Mouse (Mus musculus): ENCODE results near the gene Prss12. TPM values are rescaled to one million over a fixed set of nuclear protein-coding genes. Genes with fewer than 3 reads are reported as not detected.

Gene Prss12
- polyA plus RNA-seq, 1 experiment from 2014 or later: 5.9 TPM

- H3K36me3 ChIP-seq (ENCODE audit: control insufficient read depth, insufficient read depth): no peaks in the 10 kb centered on the region
- no peak overlapping the region for H3K4me3 ChIP-seq (ENCODE audit: low read depth, low read length)
- H3K4me2 ChIP-seq (replicated peaks; ENCODE audit: low read depth): no peak overlapping the region
- no peak for ATAC-seq
- no peaks in the 10 kb centered on the region for H3K4me1 ChIP-seq (replicated peaks; ENCODE audit: control insufficient read depth, insufficient read depth, low read length)
- no peaks in the 10 kb centered on the region for H3K9me3 ChIP-seq (ENCODE audit: control insufficient read depth)
- H3K27me3 ChIP-seq (replicated peaks; ENCODE audit: control insufficient read depth, insufficient read depth, low read length): no peaks in the 10 kb centered on the region
- 79% methylated on average over 1 of the region's 1 CpGs for WGBS
- no peak overlapping the region for H3K9ac ChIP-seq (ENCODE audit: low read depth, low read length)
- no peak for TF ChIP-seq CTCF (IDR thresholded peaks at IDR 0.05; ENCODE audit: low read depth)
- H3K27ac ChIP-seq (ENCODE audit: low read depth, low read length): no peak overlapping the region
These were observed 90.6 kb downstream of the Prss12 start for GRCm38 (mm10) chr3:123537279-123537678.

GRCm38 (mm10) chr3:123543585-123544304 is 97.0 kb downstream of the Prss12 start:
- Histone ChIP-seq H3K9me3 (ENCODE audit: control insufficient read depth) (no peaks in the 10 kb centered on the region), H3K27ac (ENCODE audit: low read depth, low read length) (no peak overlapping the region), H3K9ac (ENCODE audit: low read depth, low read length) (no peak overlapping the region), H3K4me1 (replicated peaks; ENCODE audit: control insufficient read depth, insufficient read depth, low read length) (no peaks in the 10 kb centered on the region), H3K27me3 (replicated peaks; ENCODE audit: control insufficient read depth, insufficient read depth, low read length) (no peaks in the 10 kb centered on the region), H3K36me3 (ENCODE audit: control insufficient read depth, insufficient read depth) (no peaks in the 10 kb centered on the region), H3K4me2 (replicated peaks; ENCODE audit: low read depth) (no peak overlapping the region), H3K4me3 (ENCODE audit: low read depth, low read length) (no peak overlapping the region)
- no peak for TF ChIP-seq CTCF (IDR thresholded peaks at IDR 0.05; ENCODE audit: low read depth)
- whole genome bisulfite sequencing: 73% methylated on average over 6 of the region's 6 CpGs
- no peak for ATAC-seq

GRCm38 (mm10) chr3:123550487-123550886 is 103.8 kb downstream of the Prss12 start:
- TF ChIP-seq CTCF (IDR thresholded peaks at IDR 0.05; ENCODE audit: low read depth): no peak
- ATAC-seq: no peak
- no peaks in the 10 kb centered on the region for H3K36me3 ChIP-seq (ENCODE audit: control insufficient read depth, insufficient read depth)
- 83% methylated on average over 3 of the region's 3 CpGs for WGBS
- no peak overlapping the region for H3K27ac ChIP-seq (ENCODE audit: low read depth, low read length)
- no peak overlapping the region for H3K9ac ChIP-seq (ENCODE audit: low read depth, low read length)
- no peak overlapping the region for H3K4me2 ChIP-seq (replicated peaks; ENCODE audit: low read depth)
- H3K9me3 ChIP-seq (ENCODE audit: control insufficient read depth): no peaks in the 10 kb centered on the region
- no peak overlapping the region for H3K4me3 ChIP-seq (ENCODE audit: low read depth, low read length)
- H3K4me1 ChIP-seq (replicated peaks; ENCODE audit: control insufficient read depth, insufficient read depth, low read length): no peaks in the 10 kb centered on the region
- no peaks in the 10 kb centered on the region for H3K27me3 ChIP-seq (replicated peaks; ENCODE audit: control insufficient read depth, insufficient read depth, low read length)

GRCm38 (mm10) chr3:123553872-123554271 is 107.2 kb downstream of the Prss12 start:
- no peaks in the 10 kb centered on the region for H3K27me3 ChIP-seq (replicated peaks; ENCODE audit: control insufficient read depth, insufficient read depth, low read length)
- no peak overlapping the region for H3K27ac ChIP-seq (ENCODE audit: low read depth, low read length)
- no peaks in the 10 kb centered on the region for H3K36me3 ChIP-seq (ENCODE audit: control insufficient read depth, insufficient read depth)
- no peak overlapping the region for H3K4me2 ChIP-seq (replicated peaks; ENCODE audit: low read depth)
- ATAC-seq: no peak
- H3K4me1 ChIP-seq (replicated peaks; ENCODE audit: control insufficient read depth, insufficient read depth, low read length): no peaks in the 10 kb centered on the region
- no peak overlapping the region for H3K9ac ChIP-seq (ENCODE audit: low read depth, low read length)
- TF ChIP-seq CTCF (IDR thresholded peaks at IDR 0.05; ENCODE audit: low read depth): no peak
- 71% methylated on average over 6 of the region's 6 CpGs for WGBS
- H3K4me3 ChIP-seq (ENCODE audit: low read depth, low read length): no peak overlapping the region
- H3K9me3 ChIP-seq (ENCODE audit: control insufficient read depth): no peaks in the 10 kb centered on the region

GRCm38 (mm10) chr3:123555254-123555865 is 108.6 kb downstream of the Prss12 start:
- 88% methylated on average over 7 of the region's 7 CpGs for WGBS

More at GRCm38 (mm10) chr3:123555254-123555865, 108.6 kb downstream of the Prss12 start:
- no peak for ATAC-seq
- no peak overlapping the region for H3K27ac ChIP-seq (ENCODE audit: low read depth, low read length)
- no peaks in the 10 kb centered on the region for H3K27me3 ChIP-seq (replicated peaks; ENCODE audit: control insufficient read depth, insufficient read depth, low read length)
- H3K9me3 ChIP-seq (ENCODE audit: control insufficient read depth): no peaks in the 10 kb centered on the region
- no peak overlapping the region for H3K9ac ChIP-seq (ENCODE audit: low read depth, low read length)
- H3K4me2 ChIP-seq (replicated peaks; ENCODE audit: low read depth): no peak overlapping the region
- no peak overlapping the region for H3K4me3 ChIP-seq (ENCODE audit: low read depth, low read length)
- no peak for TF ChIP-seq CTCF (IDR thresholded peaks at IDR 0.05; ENCODE audit: low read depth)
- H3K36me3 ChIP-seq (ENCODE audit: control insufficient read depth, insufficient read depth): no peaks in the 10 kb centered on the region
- H3K4me1 ChIP-seq (replicated peaks; ENCODE audit: control insufficient read depth, insufficient read depth, low read length): no peaks in the 10 kb centered on the region

Other genes with a start within 250 kb of the Prss12 start
- gene Synpo2, start 210.8 kb upstream of the Prss12 start, polyA plus RNA-seq (2015; fragmentation: Nextera tagmentation; extraction: Ambion mirVana): 23.9 and 25.3 TPM in 2 replicates
- gene Sec24d, start 179.5 kb upstream of the Prss12 start, polyA plus RNA-seq (2015; fragmentation: Nextera tagmentation; extraction: Ambion mirVana): 210 and 211 TPM in 2 replicates
- gene Mettl14, start 60.8 kb upstream of the Prss12 start, polyA plus RNA-seq (2015; fragmentation: Nextera tagmentation; extraction: Ambion mirVana): 11.1 and 11.7 TPM in 2 replicates
- 0.56 and 0.60 TPM in 2 replicates for gene Ndst3, start 243.9 kb downstream of the Prss12 start, polyA plus RNA-seq (2015; fragmentation: Nextera tagmentation; extraction: Ambion mirVana)

Measured in intestine, postnatal 0 days (tissue).